Mouse (Mus musculus) stomach, embryonic 16.5 days (tissue): Measurements from ENCODE around the gene Cdkal1. TPM values are rescaled to one million over a fixed set of nuclear protein-coding genes. Genes with fewer than 3 reads are reported as not detected.

ENCODE experiments used
- ATAC-seq: fragments of 200-750 bp; cut with Nextera tagmentation; 2 replicates; pipeline ENCODE4 v1.8.0; 2017; ENCODE audit warnings: moderate number of reproducible peaks, moderate TSS enrichment; ENCODE audit not compliant: insufficient read depth, low FRiP score
- H3K27ac ChIP-seq: fragments of 300-500 bp; sonication (generic); 2 replicates; pipeline ENCODE4 v1.5.1; 2014; ENCODE audit warnings: low read length
- H3K27me3 ChIP-seq: fragments of 300-500 bp; sonication (generic); 2 replicates; pipeline ENCODE4 v1.6.1; 2014; ENCODE audit warnings: low read length, control low read depth, mixed read lengths; ENCODE audit not compliant: control insufficient read depth, insufficient read depth
- H3K36me3 ChIP-seq: fragments of 300-500 bp; sonication (generic); 2 replicates; pipeline ENCODE4 v1.6.1; 2014; ENCODE audit warnings: low read length; ENCODE audit not compliant: control insufficient read depth, insufficient read depth
- H3K4me1 ChIP-seq: fragments of 300-500 bp; sonication (generic); 2 replicates; pipeline ENCODE4 v1.6.1; 2014; ENCODE audit warnings: low read length, control low read depth, mixed read lengths; ENCODE audit not compliant: control insufficient read depth, insufficient read depth
- H3K4me2 ChIP-seq: fragments of 300-500 bp; sonication (generic); 2 replicates; pipeline ENCODE4 v1.6.1; 2014; ENCODE audit warnings: low read depth, low read length, mixed read lengths
- H3K4me3 ChIP-seq: fragments of 300-500 bp; sonication (generic); replicated peaks from 2 replicates; pipeline ENCODE4 v1.5.1; 2014; ENCODE audit warnings: mild to moderate bottlenecking, low read length
- H3K9ac ChIP-seq: fragments of 300-500 bp; sonication (generic); 2 replicates; pipeline ENCODE4 v1.6.1; 2014; ENCODE audit warnings: low read length
- H3K9me3 ChIP-seq: fragments of 300-500 bp; sonication (generic); replicated peaks from 2 replicates; pipeline ENCODE4 v1.6.1; 2016; ENCODE audit warnings: low read length, control low read depth; ENCODE audit not compliant: control insufficient read depth
- WGBS: fragments of 180-500 bp; shearing (Covaris S2); extraction: QIAGEN DNeasy Blood & Tissue Kit; methylation state at CpG from one replicate; pipeline ENCODE4 v1.1.7; 2014; 5-methylcytosine and 5-hydroxymethylcytosine counted together
- polyA plus RNA-seq: library from polyadenylated mRNA; unstranded; fragments of >200 nt; fragmentation: Nextera tagmentation; extraction: Ambion mirVana; gene quantifications from 2 replicates; pipeline ENCODE4 v1.2.1, GENCODE M21; 2015

Cdkal1 gene
- polyA plus RNA-seq, 1 experiment from 2014 or later, result 29.8 TPM

GRCm38 (mm10) chr13:29767587-29767986, 87.9 kb downstream of the Cdkal1 start:
- H3K4me3 ChIP-seq, result no peak overlapping the region
- H3K9ac ChIP-seq, result no peak overlapping the region
- peak overlapping the region; percentile 42; the same call in 1 of the 2 replicates for H3K27ac ChIP-seq
- 63% methylated on average over 4 of the region's 4 CpGs for WGBS
- no peaks in the 10 kb centered on the region for H3K36me3 ChIP-seq
- H3K9me3 ChIP-seq, result no peaks in the 10 kb centered on the region
- peaks cover 19% of the 10 kb centered on the region for H3K4me1 ChIP-seq
- H3K4me2 ChIP-seq, result no peak overlapping the region
- no peaks in the 10 kb centered on the region for H3K27me3 ChIP-seq
- ATAC-seq, result no peak

GRCm38 (mm10) chr13:29766377-29766776, 89.1 kb downstream of the Cdkal1 start:
- no peaks in the 10 kb centered on the region for H3K36me3 ChIP-seq
- no peak overlapping the region for H3K27ac ChIP-seq
- no peaks in the 10 kb centered on the region for H3K9me3 ChIP-seq
- H3K27me3 ChIP-seq, result no peaks in the 10 kb centered on the region
- no peak overlapping the region for H3K4me3 ChIP-seq
- H3K4me1 ChIP-seq, result peaks cover 18% of the 10 kb centered on the region
- no peak for ATAC-seq
- no peak overlapping the region for H3K9ac ChIP-seq
- H3K4me2 ChIP-seq, result no peak overlapping the region
- WGBS, result 73% methylated on average over 8 of the region's 8 CpGs

GRCm38 (mm10) chr13:29765296-29765695, 90.2 kb downstream of the Cdkal1 start:
- Histone ChIP-seq H3K27me3 (no peaks in the 10 kb centered on the region), H3K36me3 (no peaks in the 10 kb centered on the region), H3K9me3 (no peaks in the 10 kb centered on the region), H3K4me1 (peaks cover 11% of the 10 kb centered on the region), H3K4me2 (no peak overlapping the region), H3K9ac (no peak overlapping the region), H3K27ac (no peak overlapping the region), H3K4me3 (no peak overlapping the region)
- ATAC-seq, result no peak
- WGBS, result 45% methylated on average over 3 of the region's 3 CpGs

GRCm38 (mm10) chr13:29759691-29760467, 95.6 kb downstream of the Cdkal1 start:
- Histone ChIP-seq H3K27me3 (no peaks in the 10 kb centered on the region), H3K27ac (peak overlapping the region; percentile 73), H3K36me3 (no peaks in the 10 kb centered on the region), H3K9me3 (no peaks in the 10 kb centered on the region), H3K4me2 (no peak overlapping the region), H3K9ac (no peak overlapping the region), H3K4me3 (no peak overlapping the region), H3K4me1 (no peaks in the 10 kb centered on the region)
- no peak for ATAC-seq
- WGBS, result 82% methylated on average over 5 of the region's 5 CpGs

GRCm38 (mm10) chr13:29756052-29756451, 99.4 kb downstream of the Cdkal1 start:
- peak overlapping the region; percentile 21; the same call in 1 of the 2 replicates for H3K9ac ChIP-seq

GRCm38 (mm10) chr13:29753254-29753653, 102.2 kb downstream of the Cdkal1 start:
- Histone ChIP-seq H3K27ac (no peak overlapping the region), H3K4me3 (no peak overlapping the region), H3K9me3 (no peaks in the 10 kb centered on the region), H3K4me1 (no peaks in the 10 kb centered on the region), H3K4me2 (no peak overlapping the region), H3K9ac (no peak overlapping the region), H3K36me3 (no peaks in the 10 kb centered on the region), H3K27me3 (no peaks in the 10 kb centered on the region)
- ATAC-seq, result no peak
- 82% methylated on average over 3 of the region's 3 CpGs for WGBS

More at GRCm38 (mm10) chr13:29756052-29756451, 99.4 kb downstream of the Cdkal1 start:
- Histone ChIP-seq H3K4me1 (no peaks in the 10 kb centered on the region), H3K4me2 (no peak overlapping the region), H3K4me3 (no peak overlapping the region), H3K27ac (peak overlapping the region; percentile 27; the same call in 1 of the 2 replicates), H3K27me3 (no peaks in the 10 kb centered on the region), H3K36me3 (no peaks in the 10 kb centered on the region), H3K9me3 (no peaks in the 10 kb centered on the region)
- no peak for ATAC-seq
- 48% methylated on average over 3 of the region's 3 CpGs for WGBS

- no peak for ATAC-seq
- Histone ChIP-seq H3K4me2 (no peak overlapping the region), H3K9me3 (no peaks in the 10 kb centered on the region), H3K27ac (no peak overlapping the region), H3K9ac (no peak overlapping the region), H3K4me3 (no peak overlapping the region), H3K27me3 (no peaks in the 10 kb centered on the region), H3K36me3 (no peaks in the 10 kb centered on the region), H3K4me1 (peaks cover 4% of the 10 kb centered on the region)
- 89% methylated on average over 6 of the region's 6 CpGs for WGBS
These were observed 103.4 kb downstream of the Cdkal1 start for GRCm38 (mm10) chr13:29752061-29752460.

GRCm38 (mm10) chr13:29751201-29751600, 104.3 kb downstream of the Cdkal1 start:
- Histone ChIP-seq H3K4me1 (peaks cover 5% of the 10 kb centered on the region), H3K27ac (no peak overlapping the region), H3K27me3 (no peaks in the 10 kb centered on the region), H3K36me3 (no peaks in the 10 kb centered on the region), H3K4me2 (no peak overlapping the region), H3K4me3 (no peak overlapping the region), H3K9me3 (no peaks in the 10 kb centered on the region), H3K9ac (no peak overlapping the region)
- WGBS, result 93% methylated on average over 5 of the region's 5 CpGs
- no peak for ATAC-seq

GRCm38 (mm10) chr13:29747347-29747647, 108.2 kb downstream of the Cdkal1 start:
- 74% methylated on average over 3 of the region's 3 CpGs for WGBS
- peak overlapping the region; percentile 62 for H3K27ac ChIP-seq
- no peaks in the 10 kb centered on the region for H3K9me3 ChIP-seq
- no peak for ATAC-seq
- H3K4me1 ChIP-seq, result peaks cover 5% of the 10 kb centered on the region
- H3K27me3 ChIP-seq, result no peaks in the 10 kb centered on the region
- no peak overlapping the region for H3K9ac ChIP-seq
- no peak overlapping the region for H3K4me3 ChIP-seq
- no peak overlapping the region for H3K4me2 ChIP-seq
- no peaks in the 10 kb centered on the region for H3K36me3 ChIP-seq
